Mouse (Mus musculus): ENCODE measurements at regions not wholly inside any gene's neighbourhood (a gene's known extent, or its start where the extent isn't known, plus 50 kb on each side); places are given as distances from the start of the nearest gene placed in this dataset.

GRCm38 (mm10) chr13:99071821-99072414 is 87.6 kb upstream of the 1700024P04Rik start:
- H3K4me3 ChIP-seq (ENCODE audit: low read depth, low read length): no peak overlapping the region
- ATAC-seq (ENCODE audit: low read depth) (peak; percentile 62), DNase-seq (ENCODE audit: low spot score) (peak; percentile 93)
- no peak overlapping the region; the same call in 1 of the 2 replicates for H3K4me2 ChIP-seq (ENCODE audit: low read depth, low read length)
- H3K36me3 ChIP-seq (ENCODE audit: control insufficient read depth, insufficient read depth, low read length): no peaks in the 10 kb centered on the region
- H3K27me3 ChIP-seq (replicated peaks; ENCODE audit: control insufficient read depth, insufficient read depth, low read length): no peaks in the 10 kb centered on the region
- H3K27ac ChIP-seq (replicated peaks; ENCODE audit: low read depth, low read length): peak overlapping the region; percentile 61
- no peaks in the 10 kb centered on the region for H3K9me3 ChIP-seq (ENCODE audit: control insufficient read depth, low read length)
- 45% methylated on average over 8 of the region's 8 CpGs for WGBS
- H3K4me1 ChIP-seq (ENCODE audit: control insufficient read depth, insufficient read depth, low read length): peaks cover 16% of the 10 kb centered on the region
- H3K9ac ChIP-seq (ENCODE audit: low read depth, low read length): no peak overlapping the region

- Histone ChIP-seq H3K4me3 (ENCODE audit: low read depth, low read length) (no peak overlapping the region), H3K9me3 (ENCODE audit: control insufficient read depth, low read length) (no peaks in the 10 kb centered on the region), H3K4me1 (ENCODE audit: control insufficient read depth, insufficient read depth, low read length) (peaks cover 16% of the 10 kb centered on the region), H3K36me3 (ENCODE audit: control insufficient read depth, insufficient read depth, low read length) (no peaks in the 10 kb centered on the region), H3K4me2 (ENCODE audit: low read depth, low read length) (no peak overlapping the region; the same call in 1 of the 2 replicates), H3K9ac (ENCODE audit: low read depth, low read length) (no peak overlapping the region), H3K27me3 (replicated peaks; ENCODE audit: control insufficient read depth, insufficient read depth, low read length) (no peaks in the 10 kb centered on the region), H3K27ac (replicated peaks; ENCODE audit: low read depth, low read length) (peak overlapping the region; percentile 61)
- 29% methylated on average over 6 of the region's 6 CpGs for WGBS
- peak; percentile 87 for DNase-seq (ENCODE audit: low spot score)
- peak; percentile 82 for ATAC-seq (ENCODE audit: low read depth)
Observed at GRCm38 (mm10) chr13:99071413-99071812, 87.0 kb upstream of the 1700024P04Rik start.

- H3K4me3 ChIP-seq (ENCODE audit: low read depth, low read length): no peak overlapping the region
- WGBS: 78% methylated on average over 10 of the region's 10 CpGs
- peaks cover 16% of the 10 kb centered on the region for H3K4me1 ChIP-seq (ENCODE audit: control insufficient read depth, insufficient read depth, low read length)
- no peaks in the 10 kb centered on the region for H3K9me3 ChIP-seq (ENCODE audit: control insufficient read depth, low read length)
- no peak overlapping the region for H3K9ac ChIP-seq (ENCODE audit: low read depth, low read length)
- H3K4me2 ChIP-seq (ENCODE audit: low read depth, low read length): no peak overlapping the region
- no peaks in the 10 kb centered on the region for H3K27me3 ChIP-seq (replicated peaks; ENCODE audit: control insufficient read depth, insufficient read depth, low read length)
- ATAC-seq (ENCODE audit: low read depth) (no peak), DNase-seq (ENCODE audit: low spot score) (no peak)
- no peak overlapping the region for H3K27ac ChIP-seq (replicated peaks; ENCODE audit: low read depth, low read length)
- no peaks in the 10 kb centered on the region for H3K36me3 ChIP-seq (ENCODE audit: control insufficient read depth, insufficient read depth, low read length)
Observed at GRCm38 (mm10) chr13:99069767-99070166, 85.4 kb upstream of the 1700024P04Rik start.

- no peak for ATAC-seq (ENCODE audit: low read depth)
- 70% methylated on average over 1 of the region's 1 CpGs for WGBS
Observed at GRCm38 (mm10) chr13:99067504-99067903, 83.1 kb upstream of the 1700024P04Rik start.

DNA sequence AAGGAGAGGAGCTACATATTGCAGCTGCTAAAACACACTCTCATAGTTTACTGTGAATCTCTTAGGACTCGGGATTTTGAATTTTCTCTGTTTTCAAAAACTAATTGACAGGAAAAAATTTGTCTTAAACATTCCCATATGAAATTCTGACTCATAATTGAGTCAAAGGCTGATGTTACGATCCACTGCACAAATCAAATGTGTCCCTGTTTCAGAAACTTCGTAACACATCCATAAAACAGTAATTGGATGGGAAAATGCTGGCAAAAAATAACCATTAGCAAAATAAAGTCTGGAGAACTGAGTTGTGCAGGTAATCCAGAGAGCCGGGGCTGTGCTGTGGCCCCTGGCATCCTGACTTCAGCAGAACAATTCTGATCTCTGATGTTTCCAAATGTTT is 79.1 kb upstream of the 1700024P04Rik start:
- Histone ChIP-seq H3K9ac (ENCODE audit: low read depth, low read length) (no peak overlapping the region), H3K27ac (replicated peaks; ENCODE audit: low read depth, low read length) (peak overlapping the region; percentile 72)

More at GRCm38 (mm10) chr13:99067504-99067903, 83.1 kb upstream of the 1700024P04Rik start:
- Histone ChIP-seq H3K27me3 (replicated peaks; ENCODE audit: control insufficient read depth, insufficient read depth, low read length) (no peaks in the 10 kb centered on the region), H3K4me2 (ENCODE audit: low read depth, low read length) (no peak overlapping the region), H3K36me3 (ENCODE audit: control insufficient read depth, insufficient read depth, low read length) (no peaks in the 10 kb centered on the region), H3K4me1 (ENCODE audit: control insufficient read depth, insufficient read depth, low read length) (peaks cover 24% of the 10 kb centered on the region), H3K9ac (ENCODE audit: low read depth, low read length) (no peak overlapping the region), H3K9me3 (ENCODE audit: control insufficient read depth, low read length) (no peaks in the 10 kb centered on the region), H3K4me3 (ENCODE audit: low read depth, low read length) (no peak overlapping the region), H3K27ac (replicated peaks; ENCODE audit: low read depth, low read length) (no peak overlapping the region)
- DNase-seq (ENCODE audit: low spot score): no peak

DNA sequence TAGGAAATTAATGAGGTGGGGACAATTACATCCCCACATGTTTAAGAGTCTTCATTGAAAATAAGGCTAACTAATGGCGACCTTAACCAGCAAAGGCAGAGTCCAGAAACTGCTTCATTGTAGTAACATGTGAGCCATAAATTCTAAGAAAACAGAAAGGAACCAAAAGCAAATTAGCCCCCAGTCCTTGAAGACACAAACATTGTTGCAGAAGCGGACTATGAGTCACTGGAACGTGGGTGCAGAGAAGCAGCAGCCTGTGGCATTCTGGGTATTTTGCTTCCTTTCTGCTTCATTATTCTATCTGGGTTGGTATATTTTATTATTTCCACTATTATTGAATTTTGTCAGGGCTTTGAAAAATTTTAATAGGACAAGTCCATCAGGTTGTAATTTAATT is 78.6 kb upstream of the 1700024P04Rik start:
- no peak overlapping the region for H3K4me2 ChIP-seq (ENCODE audit: low read depth, low read length)

More for the DNA sequence above, 79.1 kb upstream of the 1700024P04Rik start:
- no peak overlapping the region for H3K4me2 ChIP-seq (ENCODE audit: low read depth, low read length)
- DNase-seq (ENCODE audit: low spot score): no peak
- peaks cover 15% of the 10 kb centered on the region; the same call in 1 of the 2 replicates for H3K4me1 ChIP-seq (ENCODE audit: control insufficient read depth, insufficient read depth, low read length)
- no peaks in the 10 kb centered on the region for H3K36me3 ChIP-seq (ENCODE audit: control insufficient read depth, insufficient read depth, low read length)
- ATAC-seq (ENCODE audit: low read depth): no peak
- no peaks in the 10 kb centered on the region for H3K9me3 ChIP-seq (ENCODE audit: control insufficient read depth, low read length)
- H3K4me3 ChIP-seq (ENCODE audit: low read depth, low read length): no peak overlapping the region
- H3K27me3 ChIP-seq (replicated peaks; ENCODE audit: control insufficient read depth, insufficient read depth, low read length): no peaks in the 10 kb centered on the region
- 30% methylated on average over 4 of the region's 4 CpGs for WGBS

GRCm38 (mm10) chr13:99058131-99058970 is 74.0 kb upstream of the 1700024P04Rik start:
- H3K9me3 ChIP-seq (ENCODE audit: control insufficient read depth, low read length): no peaks in the 10 kb centered on the region
- H3K36me3 ChIP-seq (ENCODE audit: control insufficient read depth, insufficient read depth, low read length): no peaks in the 10 kb centered on the region
- 0 out of 2 replicates have a peak overlapping the region, but pooled peaks have one; percentile 21 for H3K27ac ChIP-seq (replicated peaks; ENCODE audit: low read depth, low read length)
- peak; percentile 66 for ATAC-seq (ENCODE audit: low read depth)
- H3K9ac ChIP-seq (ENCODE audit: low read depth, low read length): no peak overlapping the region
- peak; percentile 80 for DNase-seq (ENCODE audit: low spot score)
- H3K4me1 ChIP-seq (ENCODE audit: control insufficient read depth, insufficient read depth, low read length): peaks cover 26% of the 10 kb centered on the region
- 69% methylated on average over 13 of the region's 13 CpGs for WGBS
- no peak overlapping the region for H3K4me3 ChIP-seq (ENCODE audit: low read depth, low read length)
- no peaks in the 10 kb centered on the region for H3K27me3 ChIP-seq (replicated peaks; ENCODE audit: control insufficient read depth, insufficient read depth, low read length)
- no peak overlapping the region for H3K4me2 ChIP-seq (ENCODE audit: low read depth, low read length)

More for the DNA sequence above, 78.6 kb upstream of the 1700024P04Rik start:
- no peak for ATAC-seq (ENCODE audit: low read depth)
- no peak for DNase-seq (ENCODE audit: low spot score)
- Histone ChIP-seq H3K36me3 (ENCODE audit: control insufficient read depth, insufficient read depth, low read length) (no peaks in the 10 kb centered on the region), H3K9me3 (ENCODE audit: control insufficient read depth, low read length) (no peaks in the 10 kb centered on the region), H3K4me1 (ENCODE audit: control insufficient read depth, insufficient read depth, low read length) (peaks cover 20% of the 10 kb centered on the region; the same call in 1 of the 2 replicates), H3K27ac (replicated peaks; ENCODE audit: low read depth, low read length) (peak overlapping the region; percentile 70), H3K27me3 (replicated peaks; ENCODE audit: control insufficient read depth, insufficient read depth, low read length) (no peaks in the 10 kb centered on the region), H3K4me3 (ENCODE audit: low read depth, low read length) (no peak overlapping the region), H3K9ac (ENCODE audit: low read depth, low read length) (no peak overlapping the region)
- WGBS: 52% methylated on average over 3 of the region's 3 CpGs

GRCm38 (mm10) chr13:99057696-99058095 is 73.3 kb upstream of the 1700024P04Rik start:
- ATAC-seq (ENCODE audit: low read depth) (no peak), DNase-seq (ENCODE audit: low spot score) (no peak)
- H3K9ac ChIP-seq (ENCODE audit: low read depth, low read length): no peak overlapping the region
- 73% methylated on average over 6 of the region's 6 CpGs for WGBS
- no peaks in the 10 kb centered on the region for H3K36me3 ChIP-seq (ENCODE audit: control insufficient read depth, insufficient read depth, low read length)
- no peak overlapping the region for H3K4me3 ChIP-seq (ENCODE audit: low read depth, low read length)
- peaks cover 23% of the 10 kb centered on the region for H3K4me1 ChIP-seq (ENCODE audit: control insufficient read depth, insufficient read depth, low read length)
- H3K4me2 ChIP-seq (ENCODE audit: low read depth, low read length): no peak overlapping the region
- no peaks in the 10 kb centered on the region for H3K27me3 ChIP-seq (replicated peaks; ENCODE audit: control insufficient read depth, insufficient read depth, low read length)
- H3K27ac ChIP-seq (replicated peaks; ENCODE audit: low read depth, low read length): no peak overlapping the region
- H3K9me3 ChIP-seq (ENCODE audit: control insufficient read depth, low read length): no peaks in the 10 kb centered on the region
